Mouse (Mus musculus): ENCODE measurements around the gene Slc26a3. TPM values are rescaled to one million over a fixed set of nuclear protein-coding genes. Genes with fewer than 3 reads are reported as not detected.

Gene Slc26a3
- polyA plus RNA-seq, 1 experiment: 1.1 TPM

GRCm38 (mm10) chr12:31499314-31500131, 108.9 kb downstream of the Slc26a3 start, which contains the start of gene Cbll1:
Gene Cbll1, minus strand, starts transcription at chr12:31499616.
- no peaks in the 10 kb centered on the region for H3K27me3 ChIP-seq (ENCODE audit: control insufficient read depth, insufficient read depth, low read length, poor library complexity, severe bottlenecking)
- peak within 1 kb of the TSS; percentile 85 for H3K27ac ChIP-seq (ENCODE audit: insufficient read depth, low read length)
- H3K36me3 ChIP-seq (ENCODE audit: control insufficient read depth, insufficient read depth, low read length, poor library complexity, severe bottlenecking): peaks cover under 1% of the 10 kb centered on the region
- H3K4me3 ChIP-seq (ENCODE audit: low read depth, low read length): peak within 1 kb of the TSS; percentile 88
- no peaks in the 10 kb centered on the region for H3K9me3 ChIP-seq (replicated peaks; ENCODE audit: control insufficient read depth, insufficient read depth, low read length, poor library complexity, severe bottlenecking)
- peaks cover 1% of the 10 kb centered on the region for H3K4me1 ChIP-seq (ENCODE audit: control insufficient read depth, insufficient read depth, low read length)
- peak within 1 kb of the TSS; percentile 64 for H3K9ac ChIP-seq (ENCODE audit: low read depth, poor library complexity, severe bottlenecking)
- peak; percentile 65 for TF ChIP-seq POLR2A (IDR thresholded peaks at IDR 0.05; ENCODE audit: insufficient read depth, low read length)
- no peak for TF ChIP-seq CTCF (IDR thresholded peaks at IDR 0.05; ENCODE audit: low read depth, low read length)

GRCm38 (mm10) chr12:31500196-31500595, 109.5 kb downstream of the Slc26a3 start:
- Histone ChIP-seq H3K4me1 (ENCODE audit: control insufficient read depth, insufficient read depth, low read length) (peaks cover 1% of the 10 kb centered on the region), H3K4me3 (ENCODE audit: low read depth, low read length) (peak overlapping the region; percentile 88), H3K27ac (ENCODE audit: insufficient read depth, low read length) (peak overlapping the region; percentile 85), H3K9ac (ENCODE audit: low read depth, poor library complexity, severe bottlenecking) (peak overlapping the region; percentile 64), H3K9me3 (replicated peaks; ENCODE audit: control insufficient read depth, insufficient read depth, low read length, poor library complexity, severe bottlenecking) (no peaks in the 10 kb centered on the region), H3K27me3 (ENCODE audit: control insufficient read depth, insufficient read depth, low read length, poor library complexity, severe bottlenecking) (no peaks in the 10 kb centered on the region), H3K36me3 (ENCODE audit: control insufficient read depth, insufficient read depth, low read length, poor library complexity, severe bottlenecking) (no peaks in the 10 kb centered on the region)
- TF ChIP-seq CTCF (IDR thresholded peaks at IDR 0.05; ENCODE audit: low read depth, low read length) (no peak), POLR2A (IDR thresholded peaks at IDR 0.05; ENCODE audit: insufficient read depth, low read length) (no peak), EP300 (IDR thresholded peaks at IDR 0.05; ENCODE audit: insufficient read depth, low read depth, low read length) (no peak)

GRCm38 (mm10) chr12:31501266-31501665, 110.6 kb downstream of the Slc26a3 start:
- no peak overlapping the region for H3K27ac ChIP-seq (ENCODE audit: insufficient read depth, low read length)
- no peaks in the 10 kb centered on the region for H3K9me3 ChIP-seq (replicated peaks; ENCODE audit: control insufficient read depth, insufficient read depth, low read length, poor library complexity, severe bottlenecking)
- no peaks in the 10 kb centered on the region for H3K36me3 ChIP-seq (ENCODE audit: control insufficient read depth, insufficient read depth, low read length, poor library complexity, severe bottlenecking)
- no peaks in the 10 kb centered on the region for H3K27me3 ChIP-seq (ENCODE audit: control insufficient read depth, insufficient read depth, low read length, poor library complexity, severe bottlenecking)
- TF ChIP-seq CTCF (IDR thresholded peaks at IDR 0.05; ENCODE audit: low read depth, low read length): no peak
- TF ChIP-seq POLR2A (IDR thresholded peaks at IDR 0.05; ENCODE audit: insufficient read depth, low read length): no peak
- TF ChIP-seq EP300 (IDR thresholded peaks at IDR 0.05; ENCODE audit: insufficient read depth, low read depth, low read length): no peak
- H3K4me1 ChIP-seq (ENCODE audit: control insufficient read depth, insufficient read depth, low read length): peaks cover 1% of the 10 kb centered on the region
- H3K4me3 ChIP-seq (ENCODE audit: low read depth, low read length): no peak overlapping the region
- H3K9ac ChIP-seq (ENCODE audit: low read depth, poor library complexity, severe bottlenecking): no peak overlapping the region

- Histone ChIP-seq H3K4me3 (ENCODE audit: low read depth, low read length) (no peak overlapping the region), H3K4me1 (ENCODE audit: control insufficient read depth, insufficient read depth, low read length) (peaks cover 1% of the 10 kb centered on the region), H3K36me3 (ENCODE audit: control insufficient read depth, insufficient read depth, low read length, poor library complexity, severe bottlenecking) (no peaks in the 10 kb centered on the region), H3K27ac (ENCODE audit: insufficient read depth, low read length) (no peak overlapping the region), H3K9ac (ENCODE audit: low read depth, poor library complexity, severe bottlenecking) (no peak overlapping the region), H3K27me3 (ENCODE audit: control insufficient read depth, insufficient read depth, low read length, poor library complexity, severe bottlenecking) (no peaks in the 10 kb centered on the region), H3K9me3 (replicated peaks; ENCODE audit: control insufficient read depth, insufficient read depth, low read length, poor library complexity, severe bottlenecking) (no peaks in the 10 kb centered on the region)
- TF ChIP-seq EP300 (IDR thresholded peaks at IDR 0.05; ENCODE audit: insufficient read depth, low read depth, low read length) (no peak), CTCF (IDR thresholded peaks at IDR 0.05; ENCODE audit: low read depth, low read length) (peak; percentile 28), POLR2A (IDR thresholded peaks at IDR 0.05; ENCODE audit: insufficient read depth, low read length) (no peak)
Measured at GRCm38 (mm10) chr12:31503211-31503610, 112.5 kb downstream of the Slc26a3 start.

GRCm38 (mm10) chr12:31507718-31508364, 117.2 kb downstream of the Slc26a3 start:
- no peak overlapping the region for H3K4me3 ChIP-seq (ENCODE audit: low read depth, low read length)
- no peak overlapping the region for H3K27ac ChIP-seq (ENCODE audit: insufficient read depth, low read length)
- H3K9ac ChIP-seq (ENCODE audit: low read depth, poor library complexity, severe bottlenecking): no peak overlapping the region
- TF ChIP-seq POLR2A (IDR thresholded peaks at IDR 0.05; ENCODE audit: insufficient read depth, low read length) (no peak), CTCF (IDR thresholded peaks at IDR 0.05; ENCODE audit: low read depth, low read length) (peak; percentile 19), EP300 (IDR thresholded peaks at IDR 0.05; ENCODE audit: insufficient read depth, low read depth, low read length) (no peak)
- no peaks in the 10 kb centered on the region for H3K4me1 ChIP-seq (ENCODE audit: control insufficient read depth, insufficient read depth, low read length)
- no peaks in the 10 kb centered on the region for H3K9me3 ChIP-seq (replicated peaks; ENCODE audit: control insufficient read depth, insufficient read depth, low read length, poor library complexity, severe bottlenecking)
- no peaks in the 10 kb centered on the region for H3K36me3 ChIP-seq (ENCODE audit: control insufficient read depth, insufficient read depth, low read length, poor library complexity, severe bottlenecking)
- H3K27me3 ChIP-seq (ENCODE audit: control insufficient read depth, insufficient read depth, low read length, poor library complexity, severe bottlenecking): no peaks in the 10 kb centered on the region

- TF ChIP-seq EP300 (IDR thresholded peaks at IDR 0.05; ENCODE audit: insufficient read depth, low read depth, low read length): no peak
- TF ChIP-seq CTCF (IDR thresholded peaks at IDR 0.05; ENCODE audit: low read depth, low read length): no peak
- TF ChIP-seq POLR2A (IDR thresholded peaks at IDR 0.05; ENCODE audit: insufficient read depth, low read length): no peak
- Histone ChIP-seq H3K9ac (ENCODE audit: low read depth, poor library complexity, severe bottlenecking) (no peak overlapping the region), H3K4me3 (ENCODE audit: low read depth, low read length) (no peak overlapping the region), H3K36me3 (ENCODE audit: control insufficient read depth, insufficient read depth, low read length, poor library complexity, severe bottlenecking) (no peaks in the 10 kb centered on the region), H3K27me3 (ENCODE audit: control insufficient read depth, insufficient read depth, low read length, poor library complexity, severe bottlenecking) (no peaks in the 10 kb centered on the region), H3K27ac (ENCODE audit: insufficient read depth, low read length) (no peak overlapping the region), H3K9me3 (replicated peaks; ENCODE audit: control insufficient read depth, insufficient read depth, low read length, poor library complexity, severe bottlenecking) (no peaks in the 10 kb centered on the region), H3K4me1 (ENCODE audit: control insufficient read depth, insufficient read depth, low read length) (no peaks in the 10 kb centered on the region)
Measured at GRCm38 (mm10) chr12:31508496-31508895, 117.8 kb downstream of the Slc26a3 start.

Data from ES-Bruce4 (cell line).